Mouse (Mus musculus) heart, embryonic 13.5 days (tissue): ENCODE measurements around the gene Chmp4b. TPM values are rescaled to one million over a fixed set of nuclear protein-coding genes. Genes with fewer than 3 reads are reported as not detected.

ENCODE experiments used
- ATAC-seq: fragments of 200-750 bp; cut with Nextera tagmentation; 2 replicates; pipeline ENCODE4 v1.8.0; 2017; ENCODE audit warnings: moderate TSS enrichment; ENCODE audit not compliant: insufficient number of reproducible peaks, low FRiP score, low TSS enrichment; ENCODE audit errors: extremely low read depth
- H3K27ac ChIP-seq: fragments of 300-500 bp; sonication (generic); replicated peaks from 2 replicates; pipeline ENCODE4 v1.5.1; 2015; ENCODE audit warnings: moderate library complexity, mild to moderate bottlenecking, inconsistent platforms
- H3K27me3 ChIP-seq: fragments of 300-500 bp; sonication (generic); replicated peaks from 2 replicates; pipeline ENCODE4 v1.6.1; 2015; ENCODE audit warnings: mild to moderate bottlenecking, inconsistent platforms
- H3K36me3 ChIP-seq: fragments of 300-500 bp; sonication (generic); 2 replicates; pipeline ENCODE4 v1.6.1; 2015; ENCODE audit warnings: mild to moderate bottlenecking, inconsistent platforms
- H3K4me1 ChIP-seq: fragments of 300-500 bp; sonication (generic); 2 replicates; pipeline ENCODE4 v1.6.1; 2015; ENCODE audit warnings: inconsistent platforms
- H3K4me2 ChIP-seq: fragments of 300-500 bp; sonication (generic); 2 replicates; pipeline ENCODE4 v1.6.1; 2015; ENCODE audit warnings: inconsistent platforms, mild to moderate bottlenecking, moderate library complexity
- H3K4me3 ChIP-seq: fragments of 300-500 bp; sonication (generic); 2 replicates; pipeline ENCODE4 v1.5.1; 2015; ENCODE audit warnings: moderate library complexity, mild to moderate bottlenecking, inconsistent platforms
- H3K9ac ChIP-seq: fragments of 300-500 bp; sonication (generic); 2 replicates; pipeline ENCODE4 v1.6.1; 2015; ENCODE audit warnings: inconsistent platforms, mild to moderate bottlenecking, moderate library complexity
- H3K9me3 ChIP-seq: fragments of 300-500 bp; sonication (generic); 2 replicates; pipeline ENCODE4 v1.6.1; 2016; ENCODE audit warnings: inconsistent platforms
- WGBS: fragments of 180-500 bp; shearing (Covaris S2); methylation state at CpG from one replicate; pipeline ENCODE4 v1.1.7; 2015; ENCODE audit warnings: mixed read lengths; 5-methylcytosine and 5-hydroxymethylcytosine counted together
- polyA plus RNA-seq: library from polyadenylated mRNA; unstranded; fragments of >200 nt; fragmentation: Nextera tagmentation; extraction: Ambion mirVana; gene quantifications from 2 replicates; pipeline ENCODE4 v1.2.1, GENCODE M21; 2015

The Chmp4b gene
- polyA plus RNA-seq, 1 experiment from 2014 or later: 22.3 TPM

GRCm38 (mm10) chr2:154686819-154687218, 35.3 kb downstream of the Chmp4b start:
- 39% methylated on average over 3 of the region's 3 CpGs for WGBS
- ATAC-seq: no peak
- no peak overlapping the region for H3K4me3 ChIP-seq
- H3K27ac ChIP-seq: no peak overlapping the region
- peaks cover 32% of the 10 kb centered on the region for H3K4me1 ChIP-seq
- H3K4me2 ChIP-seq: no peak overlapping the region
- H3K9me3 ChIP-seq: no peaks in the 10 kb centered on the region
- no peaks in the 10 kb centered on the region for H3K27me3 ChIP-seq
- H3K36me3 ChIP-seq: peaks cover 36% of the 10 kb centered on the region
- no peak overlapping the region for H3K9ac ChIP-seq

GRCm38 (mm10) chr2:154689391-154689790, 37.9 kb downstream of the Chmp4b start:
- 82% methylated on average over 14 of the region's 14 CpGs for WGBS

GRCm38 (mm10) chr2:154690959-154691358, 39.5 kb downstream of the Chmp4b start:
- Histone ChIP-seq H3K27me3 (no peaks in the 10 kb centered on the region), H3K9ac (no peak overlapping the region), H3K27ac (no peak overlapping the region), H3K4me2 (no peak overlapping the region), H3K4me3 (no peak overlapping the region), H3K4me1 (peaks cover 21% of the 10 kb centered on the region), H3K9me3 (no peaks in the 10 kb centered on the region), H3K36me3 (peaks cover 65% of the 10 kb centered on the region)
- no peak for ATAC-seq
- 86% methylated on average over 5 of the region's 5 CpGs for WGBS

More at GRCm38 (mm10) chr2:154689391-154689790, 37.9 kb downstream of the Chmp4b start:
- H3K4me2 ChIP-seq: no peak overlapping the region
- H3K27ac ChIP-seq: no peak overlapping the region
- H3K4me1 ChIP-seq: peaks cover 22% of the 10 kb centered on the region
- H3K9me3 ChIP-seq: no peaks in the 10 kb centered on the region
- peaks cover 57% of the 10 kb centered on the region for H3K36me3 ChIP-seq
- no peak overlapping the region for H3K4me3 ChIP-seq
- H3K27me3 ChIP-seq: no peaks in the 10 kb centered on the region
- no peak for ATAC-seq
- H3K9ac ChIP-seq: no peak overlapping the region

- ATAC-seq: no peak
- Histone ChIP-seq H3K9me3 (no peaks in the 10 kb centered on the region), H3K4me3 (no peak overlapping the region), H3K27ac (no peak overlapping the region), H3K4me2 (no peak overlapping the region), H3K36me3 (peaks cover 74% of the 10 kb centered on the region), H3K4me1 (0 out of 2 replicates have a peak, but pooled peaks cover 3% of the 10 kb centered on the region), H3K27me3 (no peaks in the 10 kb centered on the region), H3K9ac (no peak overlapping the region)
- 66% methylated on average over 11 of the region's 11 CpGs for WGBS
Measured at GRCm38 (mm10) chr2:154693186-154693940, 41.9 kb downstream of the Chmp4b start.

- peaks cover 78% of the 10 kb centered on the region for H3K36me3 ChIP-seq
- H3K4me1 ChIP-seq: no peaks in the 10 kb centered on the region
- no peaks in the 10 kb centered on the region for H3K27me3 ChIP-seq
- 89% methylated on average over 12 of the region's 12 CpGs for WGBS
- H3K27ac ChIP-seq: no peak overlapping the region
- no peak overlapping the region for H3K4me2 ChIP-seq
- no peaks in the 10 kb centered on the region for H3K9me3 ChIP-seq
- no peak overlapping the region for H3K9ac ChIP-seq
- no peak for ATAC-seq
- no peak overlapping the region for H3K4me3 ChIP-seq
Measured at GRCm38 (mm10) chr2:154693941-154694256, 42.4 kb downstream of the Chmp4b start.

GRCm38 (mm10) chr2:154695690-154696089, 44.2 kb downstream of the Chmp4b start:
- 83% methylated on average over 8 of the region's 8 CpGs for WGBS
- Histone ChIP-seq H3K27me3 (no peaks in the 10 kb centered on the region), H3K9ac (no peak overlapping the region), H3K4me1 (no peaks in the 10 kb centered on the region), H3K4me3 (no peak overlapping the region), H3K4me2 (no peak overlapping the region), H3K27ac (no peak overlapping the region), H3K36me3 (peaks cover 69% of the 10 kb centered on the region), H3K9me3 (no peaks in the 10 kb centered on the region)
- ATAC-seq: no peak

- 89% methylated on average over 3 of the region's 3 CpGs for WGBS
- no peaks in the 10 kb centered on the region for H3K4me1 ChIP-seq
- H3K4me2 ChIP-seq: no peak overlapping the region
- H3K36me3 ChIP-seq: peaks cover 60% of the 10 kb centered on the region
- ATAC-seq: no peak
- H3K9ac ChIP-seq: no peak overlapping the region
- H3K9me3 ChIP-seq: no peaks in the 10 kb centered on the region
- H3K27me3 ChIP-seq: no peaks in the 10 kb centered on the region
- no peak overlapping the region for H3K4me3 ChIP-seq
- H3K27ac ChIP-seq: no peak overlapping the region
Measured at GRCm38 (mm10) chr2:154696660-154697059, 45.2 kb downstream of the Chmp4b start.

GRCm38 (mm10) chr2:154699360-154699759, 47.9 kb downstream of the Chmp4b start:
- Histone ChIP-seq H3K4me1 (peaks cover 6% of the 10 kb centered on the region), H3K27ac (no peak overlapping the region), H3K9me3 (no peaks in the 10 kb centered on the region), H3K27me3 (no peaks in the 10 kb centered on the region), H3K4me2 (no peak overlapping the region), H3K4me3 (no peak overlapping the region), H3K9ac (no peak overlapping the region), H3K36me3 (peaks cover 34% of the 10 kb centered on the region)
- ATAC-seq: no peak
- 90% methylated on average over 4 of the region's 4 CpGs for WGBS

- H3K4me1 ChIP-seq: peaks cover 6% of the 10 kb centered on the region
- H3K4me3 ChIP-seq: no peak overlapping the region
- H3K9me3 ChIP-seq: no peaks in the 10 kb centered on the region
- H3K4me2 ChIP-seq: no peak overlapping the region
- 86% methylated on average over 2 of the region's 2 CpGs for WGBS
- no peak for ATAC-seq
- H3K36me3 ChIP-seq: peaks cover 26% of the 10 kb centered on the region
- H3K9ac ChIP-seq: no peak overlapping the region
- H3K27me3 ChIP-seq: no peaks in the 10 kb centered on the region
- no peak overlapping the region for H3K27ac ChIP-seq
Measured at GRCm38 (mm10) chr2:154700177-154700576, 48.7 kb downstream of the Chmp4b start.

GRCm38 (mm10) chr2:154702637-154703315, 51.3 kb downstream of the Chmp4b start:
- Histone ChIP-seq H3K27me3 (no peaks in the 10 kb centered on the region), H3K4me3 (peak overlapping the region; percentile 23), H3K4me2 (peak overlapping the region; percentile 61), H3K9ac (peak overlapping the region; percentile 63), H3K9me3 (no peaks in the 10 kb centered on the region), H3K27ac (no peak overlapping the region), H3K36me3 (peaks cover 10% of the 10 kb centered on the region), H3K4me1 (peaks cover 17% of the 10 kb centered on the region)
- ATAC-seq: no peak; the same call in 1 of the 2 replicates
- 3% methylated on average over 17 of the region's 17 CpGs for WGBS

- H3K4me2 ChIP-seq: no peak overlapping the region
- no peaks in the 10 kb centered on the region for H3K9me3 ChIP-seq
- no peak overlapping the region for H3K9ac ChIP-seq
- H3K36me3 ChIP-seq: no peaks in the 10 kb centered on the region
- H3K27me3 ChIP-seq: no peaks in the 10 kb centered on the region
- WGBS: 56% methylated on average over 11 of the region's 11 CpGs
- H3K4me1 ChIP-seq: peaks cover 22% of the 10 kb centered on the region
- ATAC-seq: no peak
- no peak overlapping the region for H3K4me3 ChIP-seq
- H3K27ac ChIP-seq: no peak overlapping the region
Measured at GRCm38 (mm10) chr2:154706526-154707280, 55.2 kb downstream of the Chmp4b start.
